Mouse (Mus musculus): ENCODE data around the gene Cep131.
A peak's percentile ranks its signal among the peaks of the same experiment; 100 is the strongest.

Gene Cep131

DNA sequence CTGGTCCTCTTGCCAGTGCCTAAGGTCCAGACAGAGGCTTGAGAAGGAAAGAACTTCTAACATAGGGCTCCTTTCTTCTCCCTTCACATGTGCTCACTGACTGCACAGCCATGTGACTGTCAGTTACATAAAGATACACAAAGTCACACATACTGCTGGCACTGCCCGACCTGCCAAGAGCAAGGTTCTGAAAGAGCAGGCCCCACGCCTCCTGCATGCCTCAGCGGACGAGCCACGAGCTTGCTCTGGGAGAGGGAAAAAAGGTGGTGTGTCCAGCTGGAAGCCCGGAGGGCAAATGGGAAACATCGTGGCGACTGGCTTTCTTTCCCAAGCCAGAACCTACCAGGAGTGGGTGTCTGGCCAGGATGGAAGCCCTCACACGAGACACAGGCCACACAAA lies 21.2 kb upstream of the Cep131 start:
- Histone ChIP-seq H3K27me3 (ENCODE audit: insufficient read depth, low read length) (no peaks in the 10 kb centered on the region), H3K36me3 (ENCODE audit: insufficient read depth, low read length) (peaks cover 96% of the 10 kb centered on the region), H3K4me1 (replicated peaks; ENCODE audit: low read depth, low read length) (peaks cover 83% of the 10 kb centered on the region), H3K9me3 (ENCODE audit: low read length) (no peaks in the 10 kb centered on the region), H3K4me3 (replicated peaks; ENCODE audit: low read length) (no peak overlapping the region)
- TF ChIP-seq NANOG (IDR thresholded peaks at IDR 0.05; ENCODE audit: borderline replicate concordance, low read length) (no peak), CTCF (conservative IDR thresholded peaks at IDR 0.05; ENCODE audit: low read length) (no peak), POU5F1 (IDR thresholded peaks at IDR 0.05; ENCODE audit: borderline replicate concordance, low read length) (no peak)

DNA sequence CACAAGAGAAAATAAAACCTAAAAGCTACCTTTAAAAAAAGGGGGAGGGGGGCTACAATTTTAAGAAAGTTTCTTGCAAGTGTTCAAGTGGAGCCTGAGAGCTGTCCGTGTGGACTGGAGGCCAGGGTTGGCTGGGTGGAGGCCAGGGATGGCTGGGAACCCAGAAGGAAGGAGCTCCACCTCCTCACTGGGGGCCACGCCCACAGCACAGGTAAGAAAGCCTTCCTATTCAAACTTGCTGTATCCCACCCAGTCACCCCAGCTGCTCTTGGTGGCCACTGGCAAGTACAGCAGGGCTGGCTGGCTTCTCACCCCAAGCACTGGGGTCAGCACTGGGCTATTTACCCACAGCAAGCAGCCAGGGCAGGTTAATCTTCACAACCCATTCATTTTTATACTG lies 20.4 kb upstream of the Cep131 start:
- Histone ChIP-seq H3K4me3 (replicated peaks; ENCODE audit: low read length) (no peak overlapping the region), H3K4me1 (replicated peaks; ENCODE audit: low read depth, low read length) (peaks cover 80% of the 10 kb centered on the region), H3K27me3 (ENCODE audit: insufficient read depth, low read length) (no peaks in the 10 kb centered on the region), H3K36me3 (ENCODE audit: insufficient read depth, low read length) (peaks cover 94% of the 10 kb centered on the region), H3K9me3 (ENCODE audit: low read length) (no peaks in the 10 kb centered on the region)
- no peak for TF ChIP-seq NANOG (IDR thresholded peaks at IDR 0.05; ENCODE audit: borderline replicate concordance, low read length)
- no peak for TF ChIP-seq CTCF (conservative IDR thresholded peaks at IDR 0.05; ENCODE audit: low read length)
- no peak for TF ChIP-seq POU5F1 (IDR thresholded peaks at IDR 0.05; ENCODE audit: borderline replicate concordance, low read length)

DNA sequence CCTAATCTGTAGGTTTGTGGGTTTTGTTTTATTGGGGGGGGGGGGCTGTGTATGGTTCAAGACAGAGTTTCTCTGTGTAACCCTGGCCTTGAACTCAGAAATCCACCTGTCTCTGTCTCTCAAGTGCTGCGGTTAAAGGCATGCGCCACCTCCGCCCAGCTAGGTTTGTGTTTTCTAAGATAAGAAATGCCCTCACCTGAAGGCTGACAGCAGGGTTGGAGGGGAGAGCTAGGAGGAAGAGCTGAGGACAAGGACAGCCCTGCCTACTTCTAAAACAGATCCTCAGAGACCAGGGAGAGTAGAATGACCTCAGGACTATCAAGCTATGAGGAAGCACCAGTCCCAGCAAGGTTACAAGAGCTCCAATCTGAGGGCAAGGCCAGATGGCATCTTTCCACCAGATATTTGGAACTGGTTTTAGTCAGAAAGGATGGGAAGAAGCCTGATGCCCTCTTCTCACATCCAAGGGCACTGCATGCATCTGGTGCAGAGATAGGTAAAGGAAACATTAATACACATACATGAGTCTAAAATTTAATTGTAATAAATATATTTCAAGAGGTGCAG lies 16.9 kb upstream of the Cep131 start:
- Histone ChIP-seq H3K9me3 (ENCODE audit: low read length) (no peaks in the 10 kb centered on the region), H3K36me3 (ENCODE audit: insufficient read depth, low read length) (peaks cover 76% of the 10 kb centered on the region), H3K4me1 (replicated peaks; ENCODE audit: low read depth, low read length) (peaks cover 72% of the 10 kb centered on the region), H3K27me3 (ENCODE audit: insufficient read depth, low read length) (no peaks in the 10 kb centered on the region), H3K4me3 (replicated peaks; ENCODE audit: low read length) (no peak overlapping the region)
- TF ChIP-seq POU5F1 (IDR thresholded peaks at IDR 0.05; ENCODE audit: borderline replicate concordance, low read length) (no peak), NANOG (IDR thresholded peaks at IDR 0.05; ENCODE audit: borderline replicate concordance, low read length) (no peak), CTCF (conservative IDR thresholded peaks at IDR 0.05; ENCODE audit: low read length) (no peak)

DNA sequence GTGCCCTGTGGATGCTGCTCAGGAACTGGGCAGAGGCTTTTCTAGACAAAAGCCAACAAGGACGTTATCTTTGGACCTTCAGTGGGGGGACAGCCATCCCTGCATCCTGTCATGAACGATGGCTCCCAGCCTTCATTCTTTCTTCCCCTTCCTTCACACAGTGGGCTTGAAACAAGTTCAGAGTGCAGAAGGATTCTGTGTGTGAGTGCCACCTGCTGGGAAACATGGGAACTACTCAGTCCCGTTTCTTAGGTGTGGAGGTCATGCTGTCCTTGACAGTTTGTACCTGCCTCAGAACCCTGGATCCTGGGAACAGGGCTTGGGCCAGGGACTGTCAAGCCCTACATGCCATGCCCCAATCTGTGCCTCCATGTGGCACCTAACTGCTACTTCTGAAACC lies 14.4 kb upstream of the Cep131 start:
- no peak for TF ChIP-seq POU5F1 (IDR thresholded peaks at IDR 0.05; ENCODE audit: borderline replicate concordance, low read length)
- TF ChIP-seq NANOG (IDR thresholded peaks at IDR 0.05; ENCODE audit: borderline replicate concordance, low read length), result no peak
- peak; percentile 77 for TF ChIP-seq CTCF (conservative IDR thresholded peaks at IDR 0.05; ENCODE audit: low read length)
- no peaks in the 10 kb centered on the region for H3K9me3 ChIP-seq (ENCODE audit: low read length)
- peaks cover 70% of the 10 kb centered on the region for H3K4me1 ChIP-seq (replicated peaks; ENCODE audit: low read depth, low read length)
- H3K4me3 ChIP-seq (replicated peaks; ENCODE audit: low read length), result no peak overlapping the region
- peaks cover 65% of the 10 kb centered on the region for H3K36me3 ChIP-seq (ENCODE audit: insufficient read depth, low read length)
- no peaks in the 10 kb centered on the region for H3K27me3 ChIP-seq (ENCODE audit: insufficient read depth, low read length)

DNA sequence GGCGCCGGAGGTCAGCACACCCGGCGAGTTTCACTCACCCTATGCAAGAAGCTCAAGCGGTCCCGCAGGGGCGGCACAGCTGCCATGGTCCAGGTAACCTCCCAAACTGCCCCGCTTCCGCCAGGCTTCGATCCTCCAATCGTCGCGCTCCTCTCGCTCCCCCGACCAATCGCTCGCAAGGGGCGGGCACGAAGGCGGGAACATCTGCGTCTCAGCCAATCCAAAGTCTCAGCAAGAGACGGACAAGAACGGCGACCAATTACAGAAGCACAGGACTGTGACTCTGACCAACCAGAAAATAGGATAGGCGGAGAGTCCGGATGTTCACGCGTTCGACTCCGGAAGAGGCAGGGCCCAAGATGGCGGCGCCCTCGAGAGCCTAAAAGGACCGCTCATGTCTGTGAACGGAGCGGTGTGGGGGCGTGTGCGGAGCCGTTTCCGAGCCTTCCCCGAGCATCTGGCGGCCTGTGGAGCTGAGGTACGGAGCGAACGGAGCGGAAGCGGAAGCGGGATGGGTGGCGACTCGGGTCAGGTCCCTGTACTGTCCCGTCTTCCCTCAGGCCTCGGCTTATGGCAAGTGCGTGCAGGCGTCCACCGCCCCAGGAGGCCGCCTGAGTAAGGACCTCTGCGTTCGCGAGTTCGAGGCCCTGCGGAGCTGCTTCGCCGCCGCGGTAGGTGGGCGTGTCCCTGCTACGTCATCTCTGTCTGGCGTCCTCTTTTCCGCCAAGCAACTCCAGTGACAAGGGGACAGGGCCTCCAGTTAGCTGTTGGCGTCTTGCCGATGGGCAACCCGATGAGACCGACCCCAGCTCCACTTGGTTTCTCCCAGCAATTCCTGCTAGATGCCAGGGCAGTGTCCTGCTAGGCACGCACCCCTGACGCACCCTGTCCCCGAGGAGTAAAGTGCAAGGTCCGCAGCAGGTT lies 12.2 kb upstream of the Cep131 start, which contains the start of the genes Tepsin and Ndufaf8:
Tepsin (minus strand) TSS at position 144 of the 924 bp plus-strand sequence.
Ndufaf8 (plus strand) TSS at position 341 of the 924 bp plus-strand sequence.
- peak within 1 kb of the TSS; percentile 98 for H3K4me3 ChIP-seq (replicated peaks; ENCODE audit: low read length)
- peaks cover 64% of the 10 kb centered on the region for H3K4me1 ChIP-seq (replicated peaks; ENCODE audit: low read depth, low read length)
- H3K36me3 ChIP-seq (ENCODE audit: insufficient read depth, low read length), result peaks cover 65% of the 10 kb centered on the region
- no peaks in the 10 kb centered on the region for H3K27me3 ChIP-seq (ENCODE audit: insufficient read depth, low read length)
- TF ChIP-seq NANOG (IDR thresholded peaks at IDR 0.05; ENCODE audit: borderline replicate concordance, low read length), result no peak
- TF ChIP-seq CTCF (conservative IDR thresholded peaks at IDR 0.05; ENCODE audit: low read length), result no peak
- no peaks in the 10 kb centered on the region for H3K9me3 ChIP-seq (ENCODE audit: low read length)

DNA sequence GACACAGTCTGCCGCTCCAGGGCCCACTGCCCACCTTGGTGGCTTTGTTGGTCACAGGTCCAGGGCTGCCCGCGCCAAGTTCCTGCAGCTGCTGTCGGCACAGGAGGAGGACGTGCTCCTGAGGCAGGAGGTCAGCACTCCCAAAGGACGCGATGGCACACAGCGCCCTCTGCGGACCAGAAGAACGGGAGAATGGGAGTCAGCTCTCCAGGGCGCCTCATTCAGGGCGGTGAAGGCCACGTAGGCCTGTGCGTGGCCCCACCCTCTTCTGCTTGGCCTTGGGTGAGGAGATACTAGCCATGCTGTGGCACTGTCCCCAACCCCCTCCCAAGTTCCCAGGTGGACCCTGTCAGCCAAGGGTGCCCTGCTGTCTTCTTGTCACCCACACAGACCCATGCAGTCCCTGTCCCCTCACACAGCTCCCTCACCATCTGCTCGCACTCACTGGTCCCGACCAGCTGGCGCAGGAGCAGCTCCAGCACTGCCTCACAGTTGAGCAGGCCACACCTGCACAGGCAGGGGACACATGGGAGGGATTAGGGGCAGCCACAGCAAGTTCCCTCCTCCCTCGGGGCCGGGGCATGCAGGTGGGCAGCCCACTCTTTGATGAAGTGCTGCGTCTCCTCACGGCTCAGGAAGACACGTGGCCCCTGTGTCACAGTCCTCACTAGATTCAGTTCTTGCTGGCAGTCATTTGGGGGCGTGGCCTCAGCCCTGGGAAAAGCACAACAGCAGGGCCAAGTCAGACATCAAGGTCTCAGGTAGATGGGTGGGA lies 6.4 kb upstream of the Cep131 start:
- Histone ChIP-seq H3K4me3 (replicated peaks; ENCODE audit: low read length) (peak overlapping the region; percentile 30), H3K27me3 (ENCODE audit: insufficient read depth, low read length) (no peaks in the 10 kb centered on the region), H3K36me3 (ENCODE audit: insufficient read depth, low read length) (peaks cover 71% of the 10 kb centered on the region), H3K4me1 (replicated peaks; ENCODE audit: low read depth, low read length) (peaks cover 77% of the 10 kb centered on the region), H3K9me3 (ENCODE audit: low read length) (no peaks in the 10 kb centered on the region)
- no peak for TF ChIP-seq NANOG (IDR thresholded peaks at IDR 0.05; ENCODE audit: borderline replicate concordance, low read length)
- no peak for TF ChIP-seq CTCF (conservative IDR thresholded peaks at IDR 0.05; ENCODE audit: low read length)
- TF ChIP-seq POU5F1 (IDR thresholded peaks at IDR 0.05; ENCODE audit: borderline replicate concordance, low read length), result no peak

DNA sequence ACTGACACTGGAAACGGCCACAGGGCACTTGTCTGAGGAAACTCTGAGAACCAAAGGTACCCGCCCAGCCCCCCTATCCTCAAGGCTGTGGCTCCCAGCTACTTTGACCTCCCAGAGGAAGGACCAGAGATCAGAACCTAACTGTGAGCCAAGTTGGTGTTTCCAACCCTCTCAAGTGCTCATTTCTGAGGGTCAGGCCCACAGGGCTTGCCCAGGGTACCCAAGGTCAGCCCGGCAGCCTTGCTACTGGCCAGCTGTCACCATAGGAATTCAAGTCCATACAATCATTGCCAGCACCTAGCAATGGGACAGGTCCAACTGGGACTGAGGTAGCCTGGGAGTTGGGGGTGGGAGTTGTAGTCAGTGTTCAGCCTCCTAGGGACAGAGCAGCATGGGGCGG lies 4.0 kb upstream of the Cep131 start:
- H3K4me1 ChIP-seq (replicated peaks; ENCODE audit: low read depth, low read length), result peaks cover 68% of the 10 kb centered on the region
- TF ChIP-seq POU5F1 (IDR thresholded peaks at IDR 0.05; ENCODE audit: borderline replicate concordance, low read length) (no peak), NANOG (IDR thresholded peaks at IDR 0.05; ENCODE audit: borderline replicate concordance, low read length) (no peak), CTCF (conservative IDR thresholded peaks at IDR 0.05; ENCODE audit: low read length) (no peak)
- H3K9me3 ChIP-seq (ENCODE audit: low read length), result no peaks in the 10 kb centered on the region
- H3K36me3 ChIP-seq (ENCODE audit: insufficient read depth, low read length), result peaks cover 53% of the 10 kb centered on the region
- 0 out of 2 replicates have a peak overlapping the region, but pooled peaks have one; percentile 7 for H3K4me3 ChIP-seq (replicated peaks; ENCODE audit: low read length)
- no peaks in the 10 kb centered on the region for H3K27me3 ChIP-seq (ENCODE audit: insufficient read depth, low read length)
